In the genomic region with DNA sequence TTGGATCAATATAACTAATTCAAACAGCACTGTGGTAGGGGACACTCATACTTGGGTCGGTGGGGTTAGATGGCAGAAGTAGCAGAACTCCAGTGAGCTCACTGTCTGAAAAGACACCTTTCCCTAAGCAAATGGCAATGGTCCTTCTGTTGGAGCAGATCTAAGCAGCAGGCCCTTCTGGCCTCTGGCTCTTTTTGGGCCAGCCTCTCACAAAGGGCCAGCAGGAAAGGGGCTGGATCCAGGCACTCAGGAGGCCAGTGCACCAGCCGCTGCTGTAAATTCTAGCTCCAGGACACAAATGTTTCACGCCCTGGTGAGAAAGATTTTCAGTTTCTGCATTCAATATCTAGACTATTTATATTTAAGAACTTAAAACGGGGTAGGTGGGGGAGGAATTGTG, we compare ENCODE assay signal across 21 mouse cellular contexts.
DNase-seq lines count a peak whose midpoint lies in the region; ATAC-seq lines count a peak whose summit lies in the region.
"Had no signal": no experiment of that assay in that cellular context is flagged by ENCODE, and none has a peak within 500 bp of the region (broad histone marks: within the 10 kb centered on the region; RNA-seq: fewer than 3 reads in every experiment).

No protein-coding gene starts in this region.

- H3K4me2 ChIP-seq in kidney, embryonic 16.5 days (replicated peaks; ENCODE audit: low read depth, low read length): no peak overlapping the region
- H3K4me2 ChIP-seq: heart, embryonic 11.5 days had no signal

- peak overlapping the region; percentile 44; the same call in 1 of the 2 replicates for H3K27ac ChIP-seq in kidney, embryonic 16.5 days (ENCODE audit: low read length)
- H3K27ac ChIP-seq: embryonic facial prominence, embryonic 10.5 days; macrophage had no signal

- H3K27me3 ChIP-seq in kidney, embryonic 16.5 days (ENCODE audit: insufficient read depth, low read length): no peaks in the 10 kb centered on the region
- H3K27me3 ChIP-seq: CH12.LX had no signal

- peak; percentile 3 for DNase-seq in embryo, embryonic 10 days (ENCODE audit: low spot score)
- DNase-seq in embryo, embryonic 11 days: no peak
- no peak for DNase-seq in kidney, postnatal 10 days
- DNase-seq in brain, adult 2 months (ENCODE audit: low read depth, low spot score): peak; percentile 86
- peak; percentile 80 to 83 for DNase-seq in cerebellum, postnatal 10 days
- DNase-seq in gastrocnemius, postnatal 14 days: no peak
- DNase-seq in adrenal gland, postnatal 25 days: no peak
- DNase-seq: adrenal gland, postnatal 10 days; forebrain, postnatal 0 days; gastrocnemius, postnatal 10 days; lung, adult 18-20 months; retina, postnatal 1 day; thymus, adult 18-20 months had no signal

- no peak overlapping the region for H3K4me3 ChIP-seq in kidney, embryonic 16.5 days (ENCODE audit: low read length)
- H3K4me3 ChIP-seq: embryonic facial prominence, embryonic 10.5 days; erythroblast, embryonic 14.5 days had no signal

- H3K36me3 ChIP-seq in kidney, embryonic 16.5 days (ENCODE audit: insufficient read depth, low read length): no peaks in the 10 kb centered on the region
- H3K36me3 ChIP-seq: embryonic facial prominence, embryonic 10.5 days had no signal

- H3K4me1 ChIP-seq in kidney, embryonic 16.5 days (ENCODE audit: insufficient read depth, low read length): peaks cover 10% of the 10 kb centered on the region

- intact Hi-C loops in gastrocnemius, postnatal 14 days (cut with DNase I; ENCODE audit: low total_unique reads): no loop called here

- no peak overlapping the region for H3K9ac ChIP-seq in kidney, embryonic 16.5 days (replicated peaks; ENCODE audit: low read length)
- H3K9ac ChIP-seq: forebrain, postnatal 0 days had no signal

- WGBS in kidney, embryonic 16.5 days: 63% methylated on average over 4 of the region's 4 CpGs

- ATAC-seq in kidney, embryonic 16.5 days (ENCODE audit: low FRiP score, low TSS enrichment): no peak
- ATAC-seq: forebrain, postnatal 0 days; intestine, postnatal 0 days; midbrain, embryonic 16.5 days had no signal

- H3K9me3 ChIP-seq in kidney, embryonic 16.5 days (ENCODE audit: low read length): no peaks in the 10 kb centered on the region
- H3K9me3 ChIP-seq: embryonic facial prominence, embryonic 10.5 days had no signal

Comparison
In these comparisons a context has a peak if more than half of its experiments do, and no peak if none do; other contexts are left out.
1. DNase-seq: peak in embryo, embryonic 10 days (single experiment), brain, adult 2 months (single experiment) and cerebellum, postnatal 10 days (2 of 2); none in embryo, embryonic 11 days (single experiment), kidney, postnatal 10 days (single experiment), gastrocnemius, postnatal 14 days (single experiment) and adrenal gland, postnatal 25 days (single experiment).